Mouse (Mus musculus) mature B cell (primary cell): ENCODE results near the gene Caskin1.

Source experiments
- in situ Hi-C: fragments of 300-500 bp; cut with MboI; formaldehyde crosslinking; loops from 2 replicates; pipeline ENCODE4 v1.14.3; 2019

The Caskin1 gene

GRCm38 (mm10) chr17:24470701-24471527, 17.5 kb upstream of the Caskin1 start:
- in situ Hi-C loops: no loop called here

GRCm38 (mm10) chr17:24472512-24472911, 15.9 kb upstream of the Caskin1 start:
- in situ Hi-C loops: no loop called here

- in situ Hi-C loops: no loop called here
Measured at GRCm38 (mm10) chr17:24473612-24474275, 14.7 kb upstream of the Caskin1 start, which contains the start of gene Bricd5. Bricd5 (plus strand) TSS chr17:24473884.

- in situ Hi-C loops: no loop called here
Measured at GRCm38 (mm10) chr17:24474557-24474956, 13.8 kb upstream of the Caskin1 start.

GRCm38 (mm10) chr17:24475586-24475985, 12.8 kb upstream of the Caskin1 start:
- in situ Hi-C loops: no loop called here

- in situ Hi-C loops: no loop called here
Measured at GRCm38 (mm10) chr17:24476022-24476776, 12.2 kb upstream of the Caskin1 start.

GRCm38 (mm10) chr17:24477053-24477984, 11.1 kb upstream of the Caskin1 start:
- in situ Hi-C loops: no loop called here

- in situ Hi-C loops: no loop called here
Measured at GRCm38 (mm10) chr17:24477985-24478600, 10.3 kb upstream of the Caskin1 start.

GRCm38 (mm10) chr17:24478663-24479380, 9.6 kb upstream of the Caskin1 start, which contains the start of gene Mlst8:
Mlst8 (minus strand) TSS chr17:24479078.
- in situ Hi-C loops: no loop called here

GRCm38 (mm10) chr17:24479431-24479830, 9.0 kb upstream of the Caskin1 start:
- in situ Hi-C loops: no loop called here

GRCm38 (mm10) chr17:24480201-24480826, 8.1 kb upstream of the Caskin1 start:
- in situ Hi-C loops: no loop called here

- in situ Hi-C loops: no loop called here
Measured at GRCm38 (mm10) chr17:24481027-24481815, 7.2 kb upstream of the Caskin1 start.

- in situ Hi-C loops: no loop called here
Measured at GRCm38 (mm10) chr17:24483495-24483894, 4.9 kb upstream of the Caskin1 start.

GRCm38 (mm10) chr17:24485090-24485860, 3.1 kb upstream of the Caskin1 start:
- in situ Hi-C loops: no loop called here

- in situ Hi-C loops: no loop called here
Measured at GRCm38 (mm10) chr17:24488662-24489264, 362 bp downstream of the Caskin1 start.

- in situ Hi-C loops: no loop called here
Measured at GRCm38 (mm10) chr17:24489265-24490030, 1.0 kb downstream of the Caskin1 start.

GRCm38 (mm10) chr17:24490399-24490798, 2.0 kb downstream of the Caskin1 start:
- in situ Hi-C loops: no loop called here
